Mouse (Mus musculus): ENCODE results near the gene Pard3b. TPM values are rescaled to one million over a fixed set of nuclear protein-coding genes. Genes with fewer than 3 reads are reported as not detected.

Pard3b gene
- polyA plus RNA-seq, 1 experiment from 2014 or later, result 2.3 TPM

- no peaks in the 10 kb centered on the region for H3K27me3 ChIP-seq (ENCODE audit: control insufficient read depth, insufficient read depth, low read depth, low read length)
- H3K27ac ChIP-seq (ENCODE audit: low read length), result no peak overlapping the region
- H3K4me1 ChIP-seq (ENCODE audit: control insufficient read depth, low read depth, low read length), result no peaks in the 10 kb centered on the region
- no peaks in the 10 kb centered on the region for H3K36me3 ChIP-seq (ENCODE audit: control insufficient read depth, insufficient read depth)
- H3K9me3 ChIP-seq (replicated peaks; ENCODE audit: control insufficient read depth, low read length), result no peaks in the 10 kb centered on the region
- H3K4me3 ChIP-seq (ENCODE audit: low read depth, low read length), result no peak overlapping the region
- H3K9ac ChIP-seq (ENCODE audit: low read depth, low read length), result no peak overlapping the region
- 64% methylated on average over 6 of the region's 6 CpGs for WGBS (ENCODE audit: insufficient replicate concordance)
- H3K4me2 ChIP-seq (ENCODE audit: low read depth, low read length), result no peak overlapping the region
- ATAC-seq (ENCODE audit: low read depth), result no peak
Observed at GRCm38 (mm10) chr1:61879706-61880470, 241.3 kb downstream of the Pard3b start.

DNA sequence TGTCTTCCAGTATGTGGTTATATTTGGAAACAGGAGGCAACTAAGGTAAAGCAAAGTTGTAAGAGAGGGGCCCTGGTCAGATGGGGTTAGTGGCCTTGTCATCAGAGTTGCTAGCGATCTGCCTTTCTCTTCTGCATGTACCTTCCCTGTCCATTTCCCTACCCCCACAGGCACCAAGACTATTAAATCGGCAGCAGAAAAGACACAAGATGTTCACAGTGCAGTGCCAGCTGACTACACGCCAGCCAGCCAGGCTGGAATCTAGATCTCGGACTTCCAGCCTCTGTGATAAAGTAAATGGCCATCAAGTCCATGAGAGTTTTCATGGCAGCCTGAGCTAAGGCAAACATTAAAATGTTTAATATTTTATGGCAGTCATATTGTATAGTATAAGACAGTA, 257.4 kb downstream of the Pard3b start:
- no peak overlapping the region for H3K27ac ChIP-seq (ENCODE audit: low read length)
- WGBS (ENCODE audit: insufficient replicate concordance), result 64% methylated on average over 4 of the region's 4 CpGs

GRCm38 (mm10) chr1:61903271-61904007, 264.8 kb downstream of the Pard3b start:
- Histone ChIP-seq H3K9ac (ENCODE audit: low read depth, low read length) (no peak overlapping the region), H3K27me3 (ENCODE audit: control insufficient read depth, insufficient read depth, low read depth, low read length) (no peaks in the 10 kb centered on the region), H3K27ac (ENCODE audit: low read length) (no peak overlapping the region), H3K4me1 (ENCODE audit: control insufficient read depth, low read depth, low read length) (no peaks in the 10 kb centered on the region), H3K9me3 (replicated peaks; ENCODE audit: control insufficient read depth, low read length) (no peaks in the 10 kb centered on the region), H3K36me3 (ENCODE audit: control insufficient read depth, insufficient read depth) (no peaks in the 10 kb centered on the region), H3K4me2 (ENCODE audit: low read depth, low read length) (no peak overlapping the region), H3K4me3 (ENCODE audit: low read depth, low read length) (no peak overlapping the region)
- ATAC-seq (ENCODE audit: low read depth), result no peak
- WGBS (ENCODE audit: insufficient replicate concordance), result 55% methylated on average over 4 of the region's 4 CpGs

More for the DNA sequence above, 257.4 kb downstream of the Pard3b start:
- Histone ChIP-seq H3K4me1 (ENCODE audit: control insufficient read depth, low read depth, low read length) (no peaks in the 10 kb centered on the region), H3K4me3 (ENCODE audit: low read depth, low read length) (no peak overlapping the region), H3K27me3 (ENCODE audit: control insufficient read depth, insufficient read depth, low read depth, low read length) (no peaks in the 10 kb centered on the region), H3K9ac (ENCODE audit: low read depth, low read length) (no peak overlapping the region), H3K4me2 (ENCODE audit: low read depth, low read length) (no peak overlapping the region), H3K9me3 (replicated peaks; ENCODE audit: control insufficient read depth, low read length) (no peaks in the 10 kb centered on the region), H3K36me3 (ENCODE audit: control insufficient read depth, insufficient read depth) (no peaks in the 10 kb centered on the region)
- no peak for ATAC-seq (ENCODE audit: low read depth)

- no peak overlapping the region for H3K4me2 ChIP-seq (ENCODE audit: low read depth, low read length)
- no peaks in the 10 kb centered on the region for H3K4me1 ChIP-seq (ENCODE audit: control insufficient read depth, low read depth, low read length)
- H3K27me3 ChIP-seq (ENCODE audit: control insufficient read depth, insufficient read depth, low read depth, low read length), result no peaks in the 10 kb centered on the region
- 61% methylated on average over 4 of the region's 4 CpGs for WGBS (ENCODE audit: insufficient replicate concordance)
- H3K4me3 ChIP-seq (ENCODE audit: low read depth, low read length), result no peak overlapping the region
- H3K9me3 ChIP-seq (replicated peaks; ENCODE audit: control insufficient read depth, low read length), result no peaks in the 10 kb centered on the region
- ATAC-seq (ENCODE audit: low read depth), result no peak
- H3K36me3 ChIP-seq (ENCODE audit: control insufficient read depth, insufficient read depth), result no peaks in the 10 kb centered on the region
- no peak overlapping the region for H3K27ac ChIP-seq (ENCODE audit: low read length)
- H3K9ac ChIP-seq (ENCODE audit: low read depth, low read length), result no peak overlapping the region
Observed at GRCm38 (mm10) chr1:61904036-61904435, 265.4 kb downstream of the Pard3b start.

DNA sequence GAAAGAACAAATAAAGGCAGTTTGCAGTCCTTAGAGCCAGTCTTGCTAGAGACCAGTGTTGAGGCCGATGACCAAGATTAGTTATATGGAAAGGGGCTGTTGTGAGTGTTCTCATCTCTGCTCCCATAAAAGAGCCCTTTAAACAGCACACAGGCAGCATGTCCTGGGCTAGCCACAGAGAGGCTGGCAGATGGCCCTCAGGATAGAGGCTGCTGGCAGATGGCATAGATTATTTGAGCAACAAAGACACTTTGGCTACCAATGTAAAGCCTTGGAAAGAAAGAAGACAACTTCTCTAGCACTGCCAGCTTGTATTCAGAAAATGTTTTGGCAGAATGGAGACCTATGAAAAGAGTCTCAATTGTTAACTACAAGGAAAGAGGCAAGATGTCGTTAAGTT, 274.3 kb downstream of the Pard3b start:
- no peak for ATAC-seq (ENCODE audit: low read depth)
- no peaks in the 10 kb centered on the region for H3K27me3 ChIP-seq (ENCODE audit: control insufficient read depth, insufficient read depth, low read depth, low read length)
- no peak overlapping the region for H3K9ac ChIP-seq (ENCODE audit: low read depth, low read length)
- H3K9me3 ChIP-seq (replicated peaks; ENCODE audit: control insufficient read depth, low read length), result no peaks in the 10 kb centered on the region
- no peak overlapping the region for H3K4me2 ChIP-seq (ENCODE audit: low read depth, low read length)
- no peaks in the 10 kb centered on the region for H3K4me1 ChIP-seq (ENCODE audit: control insufficient read depth, low read depth, low read length)
- H3K27ac ChIP-seq (ENCODE audit: low read length), result no peak overlapping the region
- H3K4me3 ChIP-seq (ENCODE audit: low read depth, low read length), result no peak overlapping the region
- no peaks in the 10 kb centered on the region for H3K36me3 ChIP-seq (ENCODE audit: control insufficient read depth, insufficient read depth)
- WGBS (ENCODE audit: insufficient replicate concordance), result 46% methylated on average over 2 of the region's 2 CpGs

DNA sequence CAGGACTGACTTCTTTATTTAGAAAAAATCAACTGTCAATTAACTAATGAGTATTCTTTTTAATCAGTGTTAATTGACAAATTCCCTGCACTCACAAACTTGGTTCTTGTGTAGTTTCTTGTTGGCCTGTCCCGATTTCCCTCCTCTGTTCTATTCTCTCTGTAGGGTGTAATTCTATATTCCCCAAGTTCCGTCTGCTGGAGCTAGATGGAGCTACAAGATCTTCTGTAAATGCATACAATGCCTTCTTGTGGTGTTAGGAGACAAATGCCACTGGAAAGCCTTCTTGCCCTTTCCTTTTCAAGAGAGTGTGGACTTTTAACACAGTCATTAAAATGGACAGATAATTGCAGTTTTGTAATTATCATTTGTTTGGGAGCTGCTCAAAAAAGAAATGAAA, 286.3 kb downstream of the Pard3b start:
- Histone ChIP-seq H3K36me3 (ENCODE audit: control insufficient read depth, insufficient read depth) (no peaks in the 10 kb centered on the region), H3K27me3 (ENCODE audit: control insufficient read depth, insufficient read depth, low read depth, low read length) (no peaks in the 10 kb centered on the region), H3K27ac (ENCODE audit: low read length) (no peak overlapping the region), H3K4me1 (ENCODE audit: control insufficient read depth, low read depth, low read length) (no peaks in the 10 kb centered on the region), H3K4me2 (ENCODE audit: low read depth, low read length) (no peak overlapping the region), H3K9me3 (replicated peaks; ENCODE audit: control insufficient read depth, low read length) (no peaks in the 10 kb centered on the region), H3K4me3 (ENCODE audit: low read depth, low read length) (no peak overlapping the region), H3K9ac (ENCODE audit: low read depth, low read length) (no peak overlapping the region)
- no peak for ATAC-seq (ENCODE audit: low read depth)
- WGBS (ENCODE audit: insufficient replicate concordance), result 32% methylated on average over 2 of the region's 2 CpGs

DNA sequence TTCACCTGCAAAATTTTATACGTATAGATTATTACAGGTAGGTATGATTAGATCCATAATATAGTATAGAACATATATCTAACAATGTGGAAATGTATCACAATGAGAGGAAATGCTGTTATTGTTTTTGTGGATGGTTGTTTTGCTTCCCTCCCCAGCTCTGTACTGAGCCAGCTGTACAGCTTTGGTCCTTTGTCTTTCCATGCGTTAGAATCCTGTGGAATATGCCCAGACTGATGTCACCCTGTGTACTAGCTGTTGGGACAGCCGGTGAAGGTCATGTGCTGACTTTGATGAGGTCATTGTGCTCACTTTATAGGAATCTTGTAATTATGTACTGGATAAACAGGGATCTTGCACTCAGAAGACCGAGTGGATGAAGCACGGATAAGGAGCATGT, 286.9 kb downstream of the Pard3b start:
- no peak overlapping the region for H3K27ac ChIP-seq (ENCODE audit: low read length)
- no peak overlapping the region for H3K4me3 ChIP-seq (ENCODE audit: low read depth, low read length)
- 66% methylated on average over 5 of the region's 5 CpGs for WGBS (ENCODE audit: insufficient replicate concordance)
- no peaks in the 10 kb centered on the region for H3K9me3 ChIP-seq (replicated peaks; ENCODE audit: control insufficient read depth, low read length)
- H3K4me2 ChIP-seq (ENCODE audit: low read depth, low read length), result no peak overlapping the region
- ATAC-seq (ENCODE audit: low read depth), result no peak
- H3K9ac ChIP-seq (ENCODE audit: low read depth, low read length), result no peak overlapping the region
- H3K4me1 ChIP-seq (ENCODE audit: control insufficient read depth, low read depth, low read length), result no peaks in the 10 kb centered on the region
- no peaks in the 10 kb centered on the region for H3K27me3 ChIP-seq (ENCODE audit: control insufficient read depth, insufficient read depth, low read depth, low read length)
- no peaks in the 10 kb centered on the region for H3K36me3 ChIP-seq (ENCODE audit: control insufficient read depth, insufficient read depth)

DNA sequence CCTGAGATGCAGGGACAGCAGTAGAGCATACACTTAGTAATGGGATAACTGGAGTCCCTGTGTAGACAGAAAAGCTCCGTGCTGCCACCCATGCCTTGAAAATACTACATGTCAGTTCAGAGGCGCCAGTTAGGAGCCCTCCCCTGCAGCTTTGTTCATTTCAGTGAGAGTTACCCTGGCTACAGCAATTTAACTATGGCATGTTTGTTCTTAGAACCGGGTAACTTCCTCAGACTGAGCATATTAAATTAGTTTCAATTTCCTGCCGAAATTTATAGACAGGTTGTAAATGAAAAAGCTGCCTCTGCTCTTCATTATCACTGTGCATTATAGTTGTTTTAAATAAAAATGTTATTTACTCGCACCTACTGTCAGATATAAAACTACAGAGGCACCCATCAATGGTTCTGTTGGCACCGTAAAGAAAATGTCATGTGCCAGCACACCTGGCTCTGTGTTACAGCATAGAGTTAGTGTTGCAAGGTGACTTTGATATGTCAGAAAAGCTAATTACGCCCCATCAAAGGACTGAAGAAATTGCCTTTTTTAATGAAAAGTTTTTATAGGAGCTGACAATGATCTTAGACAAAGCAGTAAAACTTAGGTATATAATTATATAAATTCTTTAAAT, 289.6 kb downstream of the Pard3b start:
- Histone ChIP-seq H3K4me1 (ENCODE audit: control insufficient read depth, low read depth, low read length) (no peaks in the 10 kb centered on the region), H3K4me3 (ENCODE audit: low read depth, low read length) (no peak overlapping the region), H3K9ac (ENCODE audit: low read depth, low read length) (no peak overlapping the region), H3K36me3 (ENCODE audit: control insufficient read depth, insufficient read depth) (no peaks in the 10 kb centered on the region), H3K27ac (ENCODE audit: low read length) (no peak overlapping the region), H3K4me2 (ENCODE audit: low read depth, low read length) (no peak overlapping the region), H3K9me3 (replicated peaks; ENCODE audit: control insufficient read depth, low read length) (no peaks in the 10 kb centered on the region), H3K27me3 (ENCODE audit: control insufficient read depth, insufficient read depth, low read depth, low read length) (no peaks in the 10 kb centered on the region)
- WGBS (ENCODE audit: insufficient replicate concordance), result 55% methylated on average over 7 of the region's 7 CpGs
- no peak for ATAC-seq (ENCODE audit: low read depth)

DNA sequence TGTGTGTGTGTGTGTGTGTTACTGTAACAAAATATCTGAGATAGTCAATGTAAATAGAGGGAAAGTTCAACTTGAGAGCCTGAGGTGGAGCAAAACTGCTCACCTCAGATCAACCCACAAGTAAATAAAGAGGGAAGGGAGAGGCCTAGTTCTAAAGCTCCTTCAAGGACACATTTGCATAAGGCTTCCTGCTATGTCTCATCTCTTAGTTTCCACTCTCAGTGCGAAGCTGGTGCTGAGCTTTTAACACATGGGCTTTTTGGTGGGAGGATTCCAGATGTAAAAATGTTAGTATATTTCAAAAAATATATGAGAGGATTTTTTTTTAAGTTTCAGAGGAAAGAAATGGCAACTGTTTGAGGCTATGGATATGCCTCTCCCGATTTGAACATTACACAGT, 294.9 kb downstream of the Pard3b start:
- WGBS (ENCODE audit: insufficient replicate concordance), result 50% methylated on average over 2 of the region's 2 CpGs

More for the DNA sequence above, 294.9 kb downstream of the Pard3b start:
- Histone ChIP-seq H3K4me1 (ENCODE audit: control insufficient read depth, low read depth, low read length) (no peaks in the 10 kb centered on the region), H3K27ac (ENCODE audit: low read length) (no peak overlapping the region), H3K27me3 (ENCODE audit: control insufficient read depth, insufficient read depth, low read depth, low read length) (no peaks in the 10 kb centered on the region), H3K9me3 (replicated peaks; ENCODE audit: control insufficient read depth, low read length) (no peaks in the 10 kb centered on the region), H3K4me2 (ENCODE audit: low read depth, low read length) (no peak overlapping the region), H3K4me3 (ENCODE audit: low read depth, low read length) (no peak overlapping the region), H3K36me3 (ENCODE audit: control insufficient read depth, insufficient read depth) (no peaks in the 10 kb centered on the region), H3K9ac (ENCODE audit: low read depth, low read length) (no peak overlapping the region)
- no peak for ATAC-seq (ENCODE audit: low read depth)

All from liver, embryonic 16.5 days (tissue).